Mouse (Mus musculus): ENCODE measurements at regions not wholly inside any gene's neighbourhood (a gene's known extent, or its start where the extent isn't known, plus 50 kb on each side); places are given as distances from the start of the nearest gene placed in this dataset.

GRCm38 (mm10) chr3:104343096-104343495 is 122.9 kb upstream of the Magi3 start:
- DNase-seq, result no peak

GRCm38 (mm10) chr3:104342220-104342619 is 122.0 kb upstream of the Magi3 start:
- DNase-seq, result no peak

GRCm38 (mm10) chr3:104340331-104340730 is 120.2 kb upstream of the Magi3 start:
- DNase-seq, result no peak

- no peak for DNase-seq
Observed at GRCm38 (mm10) chr3:104336867-104337266, 116.7 kb upstream of the Magi3 start.

GRCm38 (mm10) chr3:104336308-104336707 is 116.1 kb upstream of the Magi3 start:
- no peak for DNase-seq

- peak; percentile 9 for DNase-seq
Observed at GRCm38 (mm10) chr3:104334760-104335159, 114.6 kb upstream of the Magi3 start.

- DNase-seq, result no peak
Observed at GRCm38 (mm10) chr3:104333345-104333744, 113.2 kb upstream of the Magi3 start.

GRCm38 (mm10) chr3:104330646-104331045 is 110.5 kb upstream of the Magi3 start:
- no peak for DNase-seq

- DNase-seq, result no peak
Observed at GRCm38 (mm10) chr3:104327829-104328228, 107.7 kb upstream of the Magi3 start.

- DNase-seq, result no peak
Observed at GRCm38 (mm10) chr3:104327034-104327729, 107.0 kb upstream of the Magi3 start.

- DNase-seq, result no peak
Observed at GRCm38 (mm10) chr3:104322591-104322990, 102.4 kb upstream of the Magi3 start.

- DNase-seq, result peak; percentile 18
Observed at GRCm38 (mm10) chr3:104320404-104320803, 100.2 kb upstream of the Magi3 start.

- DNase-seq, result peak; percentile 20
Observed at GRCm38 (mm10) chr3:104319377-104319776, 99.2 kb upstream of the Magi3 start.

- DNase-seq, result peak; percentile 56
Observed at GRCm38 (mm10) chr3:104318911-104319310, 98.7 kb upstream of the Magi3 start.

GRCm38 (mm10) chr3:104317528-104317927 is 97.4 kb upstream of the Magi3 start:
- DNase-seq, result no peak

- DNase-seq, result no peak
Observed at GRCm38 (mm10) chr3:104313063-104313462, 92.9 kb upstream of the Magi3 start.

GRCm38 (mm10) chr3:104306961-104307360 is 86.8 kb upstream of the Magi3 start:
- DNase-seq, result no peak

- DNase-seq, result no peak
Observed at GRCm38 (mm10) chr3:104305904-104306563, 85.9 kb upstream of the Magi3 start.

- DNase-seq, result peak; percentile 26
Observed at GRCm38 (mm10) chr3:104303577-104303976, 83.4 kb upstream of the Magi3 start.

GRCm38 (mm10) chr3:104300201-104300600 is 80.0 kb upstream of the Magi3 start:
- no peak for DNase-seq

- no peak for DNase-seq
Observed at GRCm38 (mm10) chr3:104298878-104299277, 78.7 kb upstream of the Magi3 start.

GRCm38 (mm10) chr3:104298409-104298808 is 78.2 kb upstream of the Magi3 start:
- DNase-seq, result no peak

GRCm38 (mm10) chr3:104297112-104297511 is 76.9 kb upstream of the Magi3 start:
- no peak for DNase-seq

GRCm38 (mm10) chr3:104295856-104296255 is 75.7 kb upstream of the Magi3 start:
- no peak for DNase-seq

All from lung, postnatal 14 days (tissue).